Mouse (Mus musculus) forebrain, embryonic 12.5 days (tissue): ENCODE data around the gene Crim1. TPM values are rescaled to one million over a fixed set of nuclear protein-coding genes. Genes with fewer than 3 reads are reported as not detected.
"Not testable (repeated sequence)": the region's sequence is repeated elsewhere in the genome, so short reads cannot be mapped to it uniquely, and the experiment has no call there.

Experiments used
- ATAC-seq: fragments of 200-750 bp; cut with Nextera tagmentation; 2 replicates; pipeline ENCODE4 v1.8.0; 2017; ENCODE audit warnings: moderate TSS enrichment; ENCODE audit not compliant: low FRiP score
- H3K27ac ChIP-seq: fragments of 300-500 bp; sonication (generic); 2 replicates; pipeline ENCODE4 v1.5.1; 2016; ENCODE audit warnings: mild to moderate bottlenecking
- H3K27me3 ChIP-seq: fragments of 300-500 bp; sonication (generic); 2 replicates; pipeline ENCODE4 v1.6.1; 2016; ENCODE audit warnings: mild to moderate bottlenecking
- H3K36me3 ChIP-seq: fragments of 300-500 bp; sonication (generic); replicated peaks from 2 replicates; pipeline ENCODE4 v1.6.1; 2016; ENCODE audit warnings: mild to moderate bottlenecking
- H3K4me1 ChIP-seq: fragments of 300-500 bp; sonication (generic); 2 replicates; pipeline ENCODE4 v1.6.1; 2016
- H3K4me2 ChIP-seq: fragments of 300-500 bp; sonication (generic); 2 replicates; pipeline ENCODE4 v1.6.1; 2016; ENCODE audit warnings: mild to moderate bottlenecking, moderate library complexity
- H3K4me3 ChIP-seq: fragments of 300-500 bp; sonication (generic); replicated peaks from 2 replicates; pipeline ENCODE4 v1.5.1; 2016; ENCODE audit warnings: mild to moderate bottlenecking
- H3K9ac ChIP-seq: fragments of 300-500 bp; sonication (generic); 2 replicates; pipeline ENCODE4 v1.6.1; 2016; ENCODE audit warnings: mild to moderate bottlenecking
- H3K9me3 ChIP-seq: fragments of 300-500 bp; sonication (generic); 2 replicates; pipeline ENCODE4 v1.6.1; 2016
- WGBS: fragments of 180-500 bp; shearing (Covaris S2); methylation state at CpG from one replicate; pipeline ENCODE4 v1.1.7; 2016; 5-methylcytosine and 5-hydroxymethylcytosine counted together
- polyA plus RNA-seq: library from polyadenylated mRNA; unstranded; fragments of >200 nt; fragmentation: Nextera tagmentation; extraction: Ambion mirVana; gene quantifications from 2 replicates; pipeline ENCODE4 v1.2.1, GENCODE M21; 2016

Gene Crim1
- polyA plus RNA-seq, 1 experiment from 2014 or later, result 3.8 TPM

- Histone ChIP-seq H3K36me3 (peaks cover 3% of the 10 kb centered on the region; the same call in 1 of the 2 replicates), H3K4me1 (no peaks in the 10 kb centered on the region), H3K9ac (no peak overlapping the region), H3K27ac (no peak overlapping the region), H3K27me3 (no peaks in the 10 kb centered on the region), H3K9me3 (no peaks in the 10 kb centered on the region), H3K4me3 (no peak overlapping the region), H3K4me2 (no peak overlapping the region)
- WGBS, result 86% methylated on average over 4 of the region's 4 CpGs
- ATAC-seq, result no peak
Observed at GRCm38 (mm10) chr17:78240161-78240560, 40.1 kb downstream of the Crim1 start.

- no peak overlapping the region for H3K9ac ChIP-seq
- no peak for ATAC-seq
- no peaks in the 10 kb centered on the region for H3K27me3 ChIP-seq
- no peaks in the 10 kb centered on the region for H3K9me3 ChIP-seq
- peaks cover 6% of the 10 kb centered on the region; the same call in 1 of the 2 replicates for H3K4me1 ChIP-seq
- no peak overlapping the region for H3K4me3 ChIP-seq
- WGBS, result 91% methylated on average over 7 of the region's 7 CpGs
- no peak overlapping the region for H3K27ac ChIP-seq
- peaks cover 3% of the 10 kb centered on the region; the same call in 1 of the 2 replicates for H3K36me3 ChIP-seq
- H3K4me2 ChIP-seq, result no peak overlapping the region
Observed at GRCm38 (mm10) chr17:78241238-78241637, 41.2 kb downstream of the Crim1 start.

- Histone ChIP-seq H3K27ac (no peak overlapping the region), H3K36me3 (peaks cover 2% of the 10 kb centered on the region; the same call in 1 of the 2 replicates), H3K4me1 (peaks cover 15% of the 10 kb centered on the region; the same call in 1 of the 2 replicates), H3K4me2 (no peak overlapping the region), H3K9me3 (no peaks in the 10 kb centered on the region), H3K4me3 (no peak overlapping the region), H3K9ac (no peak overlapping the region), H3K27me3 (no peaks in the 10 kb centered on the region)
- 83% methylated on average over 6 of the region's 6 CpGs for WGBS
- ATAC-seq, result no peak
Observed at GRCm38 (mm10) chr17:78244752-78245151, 44.7 kb downstream of the Crim1 start.

- peaks cover 15% of the 10 kb centered on the region; the same call in 1 of the 2 replicates for H3K4me1 ChIP-seq
- H3K9ac ChIP-seq, result no peak overlapping the region
- WGBS, result 73% methylated on average over 4 of the region's 4 CpGs
- H3K36me3 ChIP-seq, result no peaks in the 10 kb centered on the region
- H3K4me2 ChIP-seq, result no peak overlapping the region
- no peak overlapping the region for H3K27ac ChIP-seq
- no peaks in the 10 kb centered on the region for H3K27me3 ChIP-seq
- H3K9me3 ChIP-seq, result no peaks in the 10 kb centered on the region
- no peak for ATAC-seq
- H3K4me3 ChIP-seq, result no peak overlapping the region
Observed at GRCm38 (mm10) chr17:78245444-78245843, 45.4 kb downstream of the Crim1 start.

- Histone ChIP-seq H3K27ac (no peak overlapping the region), H3K9ac (no peak overlapping the region), H3K4me3 (no peak overlapping the region), H3K4me2 (no peak overlapping the region), H3K4me1 (peaks cover 15% of the 10 kb centered on the region; the same call in 1 of the 2 replicates), H3K9me3 (no peaks in the 10 kb centered on the region), H3K27me3 (no peaks in the 10 kb centered on the region), H3K36me3 (no peaks in the 10 kb centered on the region)
- no peak for ATAC-seq
- WGBS, result 39% methylated on average over 11 of the region's 11 CpGs
Observed at GRCm38 (mm10) chr17:78246634-78247383, 46.8 kb downstream of the Crim1 start.

- H3K36me3 ChIP-seq, result no peaks in the 10 kb centered on the region
- no peak overlapping the region for H3K4me3 ChIP-seq
- no peak for ATAC-seq
- no peak overlapping the region for H3K4me2 ChIP-seq
- no peaks in the 10 kb centered on the region for H3K27me3 ChIP-seq
- H3K27ac ChIP-seq, result no peak overlapping the region
- no peaks in the 10 kb centered on the region for H3K9me3 ChIP-seq
- H3K4me1 ChIP-seq, result peaks cover 15% of the 10 kb centered on the region; the same call in 1 of the 2 replicates
- WGBS, result 81% methylated on average over 5 of the region's 5 CpGs
- no peak overlapping the region for H3K9ac ChIP-seq
Observed at GRCm38 (mm10) chr17:78248197-78248596, 48.1 kb downstream of the Crim1 start.

GRCm38 (mm10) chr17:78248943-78249342 lies 48.9 kb downstream of the Crim1 start:
- H3K4me2 ChIP-seq, result no peak overlapping the region
- no peak for ATAC-seq
- H3K36me3 ChIP-seq, result no peaks in the 10 kb centered on the region
- no peak overlapping the region for H3K9ac ChIP-seq
- WGBS, result 83% methylated on average over 3 of the region's 3 CpGs
- peaks cover 15% of the 10 kb centered on the region; the same call in 1 of the 2 replicates for H3K4me1 ChIP-seq
- H3K4me3 ChIP-seq, result no peak overlapping the region
- H3K27me3 ChIP-seq, result no peaks in the 10 kb centered on the region
- H3K27ac ChIP-seq, result no peak overlapping the region
- H3K9me3 ChIP-seq, result no peaks in the 10 kb centered on the region

GRCm38 (mm10) chr17:78250149-78250938 lies 50.3 kb downstream of the Crim1 start:
- no peak overlapping the region for H3K4me2 ChIP-seq
- H3K27me3 ChIP-seq, result no peaks in the 10 kb centered on the region
- peaks cover 20% of the 10 kb centered on the region; the same call in 1 of the 2 replicates for H3K4me1 ChIP-seq
- ATAC-seq, result no peak
- H3K4me3 ChIP-seq, result no peak overlapping the region
- no peak overlapping the region for H3K9ac ChIP-seq
- WGBS, result 85% methylated on average over 14 of the region's 14 CpGs
- no peak overlapping the region for H3K27ac ChIP-seq
- H3K36me3 ChIP-seq, result no peaks in the 10 kb centered on the region
- no peaks in the 10 kb centered on the region for H3K9me3 ChIP-seq

GRCm38 (mm10) chr17:78253587-78253986 lies 53.5 kb downstream of the Crim1 start:
- not testable (repeated sequence) for H3K27me3 ChIP-seq, H3K27ac ChIP-seq, H3K9me3 ChIP-seq, H3K9ac ChIP-seq, H3K4me1 ChIP-seq, ATAC-seq, H3K4me2 ChIP-seq, H3K4me3 ChIP-seq, H3K36me3 ChIP-seq
- 96% methylated on average over 2 of the region's 2 CpGs for WGBS

GRCm38 (mm10) chr17:78254256-78254655 lies 54.2 kb downstream of the Crim1 start:
- no peak overlapping the region for H3K4me2 ChIP-seq
- H3K9ac ChIP-seq, result 0 out of 2 replicates have a peak overlapping the region, but pooled peaks have one; percentile 12
- H3K27me3 ChIP-seq, result no peaks in the 10 kb centered on the region
- H3K9me3 ChIP-seq, result no peaks in the 10 kb centered on the region
- H3K36me3 ChIP-seq, result no peaks in the 10 kb centered on the region
- no peak overlapping the region for H3K27ac ChIP-seq
- H3K4me3 ChIP-seq, result no peak overlapping the region
- WGBS, result 66% methylated on average over 8 of the region's 8 CpGs
- peak; percentile 33; the same call in 1 of the 2 replicates for ATAC-seq
- peaks cover 4% of the 10 kb centered on the region; the same call in 1 of the 2 replicates for H3K4me1 ChIP-seq

- Histone ChIP-seq H3K27me3 (no peaks in the 10 kb centered on the region), H3K9me3 (no peaks in the 10 kb centered on the region), H3K27ac (no peak overlapping the region), H3K9ac (no peak overlapping the region), H3K4me1 (peaks cover 4% of the 10 kb centered on the region; the same call in 1 of the 2 replicates), H3K36me3 (no peaks in the 10 kb centered on the region), H3K4me2 (no peak overlapping the region), H3K4me3 (no peak overlapping the region)
- WGBS, result 92% methylated on average over 9 of the region's 9 CpGs
- no peak for ATAC-seq
Observed at GRCm38 (mm10) chr17:78255711-78256110, 55.7 kb downstream of the Crim1 start.

GRCm38 (mm10) chr17:78256534-78256933 lies 56.5 kb downstream of the Crim1 start:
- no peak overlapping the region for H3K9ac ChIP-seq
- H3K4me2 ChIP-seq, result no peak overlapping the region
- no peaks in the 10 kb centered on the region for H3K9me3 ChIP-seq
- no peaks in the 10 kb centered on the region for H3K36me3 ChIP-seq
- no peak overlapping the region for H3K4me3 ChIP-seq
- H3K4me1 ChIP-seq, result peaks cover 4% of the 10 kb centered on the region; the same call in 1 of the 2 replicates
- no peak for ATAC-seq
- 84% methylated on average over 8 of the region's 8 CpGs for WGBS
- no peak overlapping the region for H3K27ac ChIP-seq
- no peaks in the 10 kb centered on the region for H3K27me3 ChIP-seq
